ENCODE assay signal across 25 mouse cellular contexts in genomic region chr5:103184256-103184655, GRCm38 (mm10). TPM values are rescaled to one million over a fixed set of nuclear protein-coding genes. Genes with fewer than 3 reads are reported as not detected.
DNase-seq lines count a peak whose midpoint lies in the region; ATAC-seq and TF ChIP-seq lines count a peak whose summit lies in the region.
"Had no signal": no experiment of that assay in that cellular context is flagged by ENCODE, and none has a peak within 500 bp of the region (broad histone marks: within the 10 kb centered on the region; RNA-seq: fewer than 3 reads in every experiment).

No protein-coding gene starts in this region.

- DNase-seq in frontal cortex, postnatal 10 days (ENCODE audit: low spot score in 2 of 2), result no peak
- no peak for DNase-seq in layer of hippocampus, adult 2 months (ENCODE audit: low spot score in 2 of 2)
- DNase-seq in layer of hippocampus, adult 9-10 months (ENCODE audit: low spot score), result no peak
- peak; percentile 57 for DNase-seq in right cerebral cortex, adult 18-20 months
- no peak for DNase-seq in right cerebral cortex, postnatal 25 days
- DNase-seq: adrenal gland, adult 8-10 months; adrenal gland, postnatal 14 days; adrenal gland, postnatal 36 days; B cell, adult 2 months; cerebellum, adult 11 months; cerebellum, adult 18-20 months; cerebellum, adult 8-10 months; cerebellum, adult 9-11 months; cerebellum, postnatal 14 days; cerebellum, postnatal 36 days; forebrain, postnatal 0 days had no signal

- peak; percentile 85 for ATAC-seq in frontal cortex, adult (ENCODE audit: low TSS enrichment)
- ATAC-seq: activated CD4-positive, CD25-positive, alpha-beta regulatory T cell, adult 4 months; CD4-positive, CD25-positive, alpha-beta regulatory T cell, adult 4 months; forebrain, embryonic 13.5 days; forebrain, embryonic 15.5 days; forebrain, postnatal 0 days; Patski had no signal

- TF ChIP-seq CTCF in layer of hippocampus, adult 2 months (conservative IDR thresholded peaks at IDR 0.05), result no peak

- H3K27ac ChIP-seq in layer of hippocampus, adult 2 months, result 0 out of 2 replicates have a peak overlapping the region, but pooled peaks have one; percentile 7
- H3K27ac ChIP-seq: embryonic facial prominence, embryonic 10.5 days; embryonic facial prominence, embryonic 12.5 days; forebrain, embryonic 13.5 days; forebrain, embryonic 15.5 days had no signal

- H3K4me3 ChIP-seq in layer of hippocampus, adult 2 months, result no peak overlapping the region
- H3K4me3 ChIP-seq: embryonic facial prominence, embryonic 10.5 days; embryonic facial prominence, embryonic 12.5 days; forebrain, embryonic 13.5 days; forebrain, embryonic 15.5 days had no signal

RNA-seq across cellular contexts. Expression of gene Mapk10, which starts 26.9 kb away (rescaled TPM):
- total RNA-seq in layer of hippocampus, adult 2 months (2021), result 100 to 1,000 TPM; 470 to 471 TPM
- total RNA-seq: common myeloid progenitor, adult 5-6 weeks had no signal
